Mouse (Mus musculus) hindbrain, embryonic 12.5 days (tissue): ENCODE measurements around the gene Pced1b. TPM values are rescaled to one million over a fixed set of nuclear protein-coding genes. Genes with fewer than 3 reads are reported as not detected.
"Not testable (repeated sequence)": the region's sequence is repeated elsewhere in the genome, so short reads cannot be mapped to it uniquely, and the experiment has no call there.

Experiments used
- ATAC-seq: fragments of 200-750 bp; cut with Nextera tagmentation; 2 replicates; pipeline ENCODE4 v1.8.0; 2017; ENCODE audit warnings: moderate TSS enrichment; ENCODE audit not compliant: low FRiP score
- H3K27ac ChIP-seq: fragments of 300-500 bp; sonication (generic); 2 replicates; pipeline ENCODE4 v1.5.1; 2016; ENCODE audit warnings: mild to moderate bottlenecking
- H3K27me3 ChIP-seq: fragments of 300-500 bp; sonication (generic); 2 replicates; pipeline ENCODE4 v1.6.1; 2016; ENCODE audit warnings: mild to moderate bottlenecking
- H3K36me3 ChIP-seq: fragments of 300-500 bp; sonication (generic); 2 replicates; pipeline ENCODE4 v1.6.1; 2016; ENCODE audit warnings: mild to moderate bottlenecking
- H3K4me1 ChIP-seq: fragments of 300-500 bp; sonication (generic); 2 replicates; pipeline ENCODE4 v1.6.1; 2016
- H3K4me2 ChIP-seq: fragments of 300-500 bp; sonication (generic); replicated peaks from 2 replicates; pipeline ENCODE4 v1.6.1; 2016; ENCODE audit warnings: mild to moderate bottlenecking
- H3K4me3 ChIP-seq: fragments of 300-500 bp; sonication (generic); 2 replicates; pipeline ENCODE4 v1.5.1; 2016; ENCODE audit warnings: mild to moderate bottlenecking
- H3K9ac ChIP-seq: fragments of 300-500 bp; sonication (generic); 2 replicates; pipeline ENCODE4 v1.6.1; 2016; ENCODE audit warnings: mild to moderate bottlenecking, moderate library complexity
- H3K9me3 ChIP-seq: fragments of 300-500 bp; sonication (generic); replicated peaks from 2 replicates; pipeline ENCODE4 v1.6.1; 2016; ENCODE audit warnings: mild to moderate bottlenecking
- WGBS: fragments of 180-500 bp; shearing (Covaris S2); methylation state at CpG from one replicate; pipeline ENCODE4 v1.1.7; 2016; 5-methylcytosine and 5-hydroxymethylcytosine counted together
- polyA plus RNA-seq: library from polyadenylated mRNA; unstranded; fragments of >200 nt; fragmentation: Nextera tagmentation; extraction: Ambion mirVana; gene quantifications from 2 replicates; pipeline ENCODE4 v1.2.1, GENCODE M21; 2016

The Pced1b gene
- polyA plus RNA-seq, 1 experiment from 2014 or later, result 3.5 TPM

GRCm38 (mm10) chr15:97383523-97384141 is 136.7 kb downstream of the Pced1b start:
- 73% methylated on average over 14 of the region's 14 CpGs for WGBS
- Histone ChIP-seq H3K36me3 (no peaks in the 10 kb centered on the region), H3K9ac (no peak overlapping the region), H3K4me3 (no peak overlapping the region), H3K27me3 (no peaks in the 10 kb centered on the region), H3K4me1 (no peaks in the 10 kb centered on the region), H3K4me2 (no peak overlapping the region), H3K9me3 (no peaks in the 10 kb centered on the region), H3K27ac (no peak overlapping the region)
- no peak for ATAC-seq

GRCm38 (mm10) chr15:97384170-97385018 is 137.5 kb downstream of the Pced1b start:
- no peak overlapping the region for H3K4me3 ChIP-seq
- no peaks in the 10 kb centered on the region for H3K9me3 ChIP-seq
- H3K4me2 ChIP-seq, result no peak overlapping the region
- no peaks in the 10 kb centered on the region for H3K27me3 ChIP-seq
- ATAC-seq, result no peak
- H3K36me3 ChIP-seq, result no peaks in the 10 kb centered on the region
- H3K4me1 ChIP-seq, result no peaks in the 10 kb centered on the region
- no peak overlapping the region for H3K27ac ChIP-seq
- 94% methylated on average over 28 of the region's 28 CpGs for WGBS
- H3K9ac ChIP-seq, result no peak overlapping the region

GRCm38 (mm10) chr15:97385174-97385573 is 138.3 kb downstream of the Pced1b start:
- H3K27ac ChIP-seq, H3K9me3 ChIP-seq, H3K27me3 ChIP-seq, H3K4me1 ChIP-seq, H3K9ac ChIP-seq, H3K4me2 ChIP-seq, H3K4me3 ChIP-seq, ATAC-seq, H3K36me3 ChIP-seq: not testable (repeated sequence)
- WGBS, result 95% methylated on average over 10 of the region's 10 CpGs

GRCm38 (mm10) chr15:97387793-97388192 is 140.9 kb downstream of the Pced1b start:
- WGBS, result 93% methylated on average over 6 of the region's 6 CpGs
- Histone ChIP-seq H3K9me3 (no peaks in the 10 kb centered on the region), H3K36me3 (no peaks in the 10 kb centered on the region), H3K4me2 (no peak overlapping the region), H3K9ac (no peak overlapping the region), H3K27me3 (no peaks in the 10 kb centered on the region), H3K4me1 (no peaks in the 10 kb centered on the region), H3K27ac (no peak overlapping the region), H3K4me3 (no peak overlapping the region)
- ATAC-seq, result no peak

- no peak overlapping the region for H3K4me2 ChIP-seq
- H3K36me3 ChIP-seq, result no peaks in the 10 kb centered on the region
- no peak overlapping the region for H3K27ac ChIP-seq
- no peaks in the 10 kb centered on the region for H3K4me1 ChIP-seq
- no peaks in the 10 kb centered on the region for H3K9me3 ChIP-seq
- WGBS, result 85% methylated on average over 4 of the region's 4 CpGs
- no peak overlapping the region for H3K4me3 ChIP-seq
- ATAC-seq, result no peak
- H3K9ac ChIP-seq, result no peak overlapping the region
- no peaks in the 10 kb centered on the region for H3K27me3 ChIP-seq
Measured at GRCm38 (mm10) chr15:97389577-97389976, 142.7 kb downstream of the Pced1b start.

GRCm38 (mm10) chr15:97390778-97391177 is 143.9 kb downstream of the Pced1b start:
- WGBS, result 96% methylated on average over 2 of the region's 2 CpGs
- ATAC-seq, result no peak
- Histone ChIP-seq H3K4me3 (no peak overlapping the region), H3K4me1 (no peaks in the 10 kb centered on the region), H3K4me2 (no peak overlapping the region), H3K9ac (no peak overlapping the region), H3K9me3 (no peaks in the 10 kb centered on the region), H3K27me3 (no peaks in the 10 kb centered on the region), H3K27ac (no peak overlapping the region), H3K36me3 (no peaks in the 10 kb centered on the region)

GRCm38 (mm10) chr15:97391436-97391835 is 144.5 kb downstream of the Pced1b start:
- H3K4me3 ChIP-seq, result no peak overlapping the region
- no peaks in the 10 kb centered on the region for H3K36me3 ChIP-seq
- no peak overlapping the region for H3K9ac ChIP-seq
- no peaks in the 10 kb centered on the region for H3K4me1 ChIP-seq
- no peak for ATAC-seq
- H3K4me2 ChIP-seq, result no peak overlapping the region
- H3K27me3 ChIP-seq, result no peaks in the 10 kb centered on the region
- WGBS, result 91% methylated on average over 2 of the region's 2 CpGs
- no peaks in the 10 kb centered on the region for H3K9me3 ChIP-seq
- no peak overlapping the region for H3K27ac ChIP-seq

GRCm38 (mm10) chr15:97394561-97394960 is 147.7 kb downstream of the Pced1b start:
- Histone ChIP-seq H3K36me3 (no peaks in the 10 kb centered on the region), H3K4me3 (no peak overlapping the region), H3K4me2 (no peak overlapping the region), H3K27me3 (no peaks in the 10 kb centered on the region), H3K9me3 (no peaks in the 10 kb centered on the region), H3K4me1 (no peaks in the 10 kb centered on the region), H3K27ac (no peak overlapping the region), H3K9ac (no peak overlapping the region)
- ATAC-seq, result no peak
- WGBS, result 83% methylated on average over 12 of the region's 12 CpGs

- 87% methylated on average over 4 of the region's 4 CpGs for WGBS
- no peaks in the 10 kb centered on the region for H3K36me3 ChIP-seq
- ATAC-seq, result no peak
Measured at GRCm38 (mm10) chr15:97396586-97397299, 149.8 kb downstream of the Pced1b start.

GRCm38 (mm10) chr15:97397793-97398192 is 150.9 kb downstream of the Pced1b start:
- Histone ChIP-seq H3K4me2 (no peak overlapping the region), H3K9me3 (no peaks in the 10 kb centered on the region), H3K27ac (no peak overlapping the region), H3K36me3 (no peaks in the 10 kb centered on the region), H3K27me3 (no peaks in the 10 kb centered on the region), H3K4me1 (no peaks in the 10 kb centered on the region), H3K4me3 (no peak overlapping the region), H3K9ac (no peak overlapping the region)
- WGBS, result 90% methylated on average over 2 of the region's 2 CpGs
- ATAC-seq, result no peak

More at GRCm38 (mm10) chr15:97396586-97397299, 149.8 kb downstream of the Pced1b start:
- no peak overlapping the region for H3K27ac ChIP-seq
- no peak overlapping the region for H3K4me3 ChIP-seq
- H3K9me3 ChIP-seq, result no peaks in the 10 kb centered on the region
- H3K4me2 ChIP-seq, result no peak overlapping the region
- H3K4me1 ChIP-seq, result no peaks in the 10 kb centered on the region
- H3K27me3 ChIP-seq, result no peaks in the 10 kb centered on the region
- H3K9ac ChIP-seq, result no peak overlapping the region

GRCm38 (mm10) chr15:97400866-97401265 is 154.0 kb downstream of the Pced1b start:
- H3K9ac ChIP-seq, result no peak overlapping the region
- H3K36me3 ChIP-seq, result no peaks in the 10 kb centered on the region
- ATAC-seq, result no peak
- no peaks in the 10 kb centered on the region for H3K4me1 ChIP-seq
- no peak overlapping the region for H3K27ac ChIP-seq
- H3K27me3 ChIP-seq, result no peaks in the 10 kb centered on the region
- H3K9me3 ChIP-seq, result no peaks in the 10 kb centered on the region
- no peak overlapping the region for H3K4me2 ChIP-seq
- 94% methylated on average over 6 of the region's 6 CpGs for WGBS
- no peak overlapping the region for H3K4me3 ChIP-seq

- no peak overlapping the region for H3K9ac ChIP-seq
- no peaks in the 10 kb centered on the region for H3K9me3 ChIP-seq
- H3K27ac ChIP-seq, result no peak overlapping the region
- ATAC-seq, result no peak
- no peaks in the 10 kb centered on the region for H3K27me3 ChIP-seq
- H3K36me3 ChIP-seq, result no peaks in the 10 kb centered on the region
- WGBS, result 87% methylated on average over 8 of the region's 8 CpGs
- no peaks in the 10 kb centered on the region for H3K4me1 ChIP-seq
- H3K4me3 ChIP-seq, result no peak overlapping the region
- H3K4me2 ChIP-seq, result no peak overlapping the region
Measured at GRCm38 (mm10) chr15:97404483-97404882, 157.6 kb downstream of the Pced1b start.
